Mouse (Mus musculus): ENCODE measurements at regions not wholly inside any gene's neighbourhood (a gene's known extent, or its start where the extent isn't known, plus 50 kb on each side); places are given as distances from the start of the nearest gene placed in this dataset.
"Not testable (repeated sequence)": the region's sequence is repeated elsewhere in the genome, so short reads cannot be mapped to it uniquely, and the experiment has no call there.

DNA sequence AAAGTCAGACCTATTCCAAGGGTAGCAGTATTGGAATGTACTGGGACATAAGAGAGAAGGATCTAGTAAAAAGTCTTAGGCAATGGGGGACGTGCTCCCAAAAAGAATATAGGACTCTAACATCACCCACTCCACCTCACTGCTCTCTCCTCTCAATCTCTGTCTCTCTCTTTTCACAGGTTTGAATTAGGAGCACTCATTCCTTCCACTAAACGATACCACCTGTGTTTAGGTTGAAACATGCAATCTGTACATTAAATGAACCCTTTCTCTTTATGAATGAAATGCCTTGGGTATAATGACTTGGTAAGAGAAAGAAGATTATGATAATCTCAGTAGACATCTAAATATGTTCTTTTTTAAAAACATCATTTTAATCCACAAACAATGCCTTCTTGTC lies 129.4 kb downstream of the Zpld1 start:
- DNase-seq (ENCODE audit: low spot score), result no peak

DNA sequence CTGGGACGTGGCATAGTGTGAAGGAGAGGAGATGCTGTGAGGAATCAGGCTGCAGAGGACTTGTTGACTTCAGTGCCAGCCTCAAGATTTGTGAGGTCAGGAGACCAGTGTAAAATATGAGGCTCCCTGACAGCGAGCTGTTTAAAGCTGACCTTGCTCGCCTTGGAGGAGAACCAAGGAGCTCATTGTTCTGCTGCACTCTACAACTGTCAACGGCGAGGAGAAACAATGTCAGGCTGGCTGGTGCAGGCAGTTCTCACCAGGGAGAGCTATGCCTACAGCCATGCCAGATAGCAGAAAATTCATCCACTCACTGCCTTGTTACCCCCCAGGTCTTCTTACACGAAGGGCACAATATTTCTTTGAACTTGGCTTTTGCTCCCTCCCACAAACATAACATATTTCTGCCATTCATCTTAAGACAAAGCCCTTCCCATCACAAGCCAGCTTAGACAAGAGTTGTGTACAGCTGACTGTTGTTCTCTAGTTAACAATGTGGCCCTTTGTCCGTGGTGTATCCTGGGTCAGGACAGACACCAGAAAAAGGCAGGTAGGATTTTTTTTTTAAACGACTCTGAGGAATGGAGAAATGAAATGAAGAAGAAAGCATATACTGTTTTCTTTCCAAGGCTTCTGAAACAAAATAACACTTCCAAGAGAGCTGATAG lies 131.5 kb downstream of the Zpld1 start:
- peak; percentile 37 for DNase-seq (ENCODE audit: low spot score)

DNA sequence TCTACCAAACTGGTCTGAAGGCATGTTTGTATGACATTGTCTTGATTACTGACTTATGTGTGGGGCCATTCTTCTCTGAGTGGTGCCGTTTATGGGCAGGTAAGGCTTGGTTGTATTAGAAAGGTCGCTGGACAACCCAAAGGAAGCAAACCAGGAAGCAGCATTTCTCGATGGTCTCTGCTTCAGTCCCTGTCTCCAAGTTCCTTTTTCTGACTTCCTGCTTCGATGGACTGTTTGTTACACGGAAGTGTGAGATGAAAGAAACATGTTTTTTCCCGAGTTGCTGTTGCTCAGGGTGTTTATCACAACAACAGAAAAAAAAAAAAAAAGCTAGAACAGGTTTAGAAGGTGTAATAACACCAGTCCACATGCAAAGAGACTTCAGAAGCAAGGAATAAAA lies 134.9 kb downstream of the Zpld1 start:
- no peak for DNase-seq (ENCODE audit: low spot score)

DNA sequence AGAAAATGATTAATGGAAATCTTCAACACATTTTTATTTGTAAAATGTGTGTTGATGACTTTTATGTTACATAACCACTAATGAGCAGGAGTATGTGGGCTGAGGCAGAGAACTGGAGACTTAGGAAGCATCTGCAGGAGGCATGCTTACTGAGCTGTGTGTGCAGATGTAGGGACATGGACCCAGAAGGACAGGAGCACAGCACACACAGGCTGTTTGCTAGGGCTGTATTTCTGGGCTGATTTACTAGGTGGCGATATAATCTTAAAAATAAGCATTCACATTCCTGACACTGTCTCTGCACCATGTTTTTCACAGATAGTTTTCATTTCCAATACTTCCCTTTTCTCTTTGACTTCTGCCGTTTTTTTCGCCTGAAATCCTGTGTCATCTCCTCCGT lies 146.1 kb downstream of the Zpld1 start:
- no peak for DNase-seq (ENCODE audit: low spot score)

DNA sequence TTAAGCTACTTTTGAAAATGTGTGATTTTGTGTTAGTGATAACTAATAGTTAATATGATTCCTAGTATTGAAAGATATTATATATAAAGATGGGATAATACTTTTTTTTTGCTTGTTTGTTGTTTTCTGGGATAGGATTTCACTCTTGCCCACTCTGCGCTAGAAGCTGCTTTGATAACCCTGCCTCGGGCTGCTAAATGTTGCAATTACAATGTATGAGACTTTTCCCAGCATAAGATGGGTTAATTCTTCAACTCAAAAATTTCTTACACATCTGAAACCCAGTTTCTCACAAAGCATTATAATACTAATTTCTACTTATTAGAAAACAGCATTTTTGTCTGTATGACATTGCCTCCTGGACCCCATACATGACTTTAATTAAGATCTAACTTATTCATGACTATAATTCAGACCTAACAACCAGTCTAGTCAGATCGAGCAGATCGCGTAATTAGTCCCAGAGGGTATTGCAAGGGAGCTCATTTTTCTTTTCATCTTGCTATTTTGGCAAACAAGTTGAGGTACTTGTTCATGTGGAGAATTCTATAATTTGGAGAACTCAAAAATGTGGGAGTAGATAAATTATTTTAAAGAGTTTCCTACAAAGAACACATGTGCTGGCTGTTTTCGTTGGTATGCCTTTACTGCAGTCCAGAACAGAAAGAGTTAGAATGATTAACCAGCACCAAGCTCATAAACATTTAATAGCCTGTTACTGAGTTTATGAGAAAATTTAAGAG lies 155.2 kb downstream of the Zpld1 start:
- DNase-seq (ENCODE audit: low spot score), result no peak

DNA sequence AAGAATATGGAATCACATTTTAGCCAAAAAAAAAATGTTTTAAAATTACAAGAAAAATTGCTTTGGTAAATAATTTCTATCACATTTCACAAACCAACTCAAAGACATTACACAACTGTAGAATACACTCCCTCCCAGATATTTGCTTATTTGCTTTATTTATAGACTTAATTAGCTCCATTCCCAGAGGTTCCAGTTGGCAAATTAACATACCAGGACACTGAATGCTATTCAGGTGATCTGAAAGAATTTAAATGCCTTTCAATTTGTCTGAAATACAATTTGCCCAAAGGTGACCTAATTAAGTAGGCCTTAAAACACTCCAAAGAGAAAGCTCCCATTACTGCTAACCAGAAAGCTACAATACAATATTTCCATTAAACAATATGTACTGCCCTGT lies 162.8 kb downstream of the Zpld1 start:
- no peak for DNase-seq (ENCODE audit: low spot score)

DNA sequence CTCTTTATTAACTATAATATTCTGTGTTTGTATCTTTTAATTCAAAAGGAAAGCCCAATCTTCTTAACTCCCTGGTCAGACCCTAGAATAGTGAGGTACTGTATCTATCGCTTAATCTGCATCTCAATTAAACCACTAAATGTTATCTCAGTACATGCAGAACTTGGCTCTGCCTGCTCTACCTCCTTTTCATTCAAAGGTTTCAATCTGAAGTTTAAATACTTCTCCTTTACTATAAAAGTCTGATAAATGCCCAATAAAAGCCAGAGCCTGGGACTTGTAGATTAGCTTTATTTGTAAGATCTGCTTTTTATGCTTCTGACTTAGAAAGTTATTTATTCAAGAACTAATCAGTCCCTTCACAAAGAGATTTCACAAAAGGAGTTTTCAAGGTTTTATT lies 200.1 kb downstream of the Zpld1 start:
- DNase-seq (ENCODE audit: low spot score), result no peak

DNA sequence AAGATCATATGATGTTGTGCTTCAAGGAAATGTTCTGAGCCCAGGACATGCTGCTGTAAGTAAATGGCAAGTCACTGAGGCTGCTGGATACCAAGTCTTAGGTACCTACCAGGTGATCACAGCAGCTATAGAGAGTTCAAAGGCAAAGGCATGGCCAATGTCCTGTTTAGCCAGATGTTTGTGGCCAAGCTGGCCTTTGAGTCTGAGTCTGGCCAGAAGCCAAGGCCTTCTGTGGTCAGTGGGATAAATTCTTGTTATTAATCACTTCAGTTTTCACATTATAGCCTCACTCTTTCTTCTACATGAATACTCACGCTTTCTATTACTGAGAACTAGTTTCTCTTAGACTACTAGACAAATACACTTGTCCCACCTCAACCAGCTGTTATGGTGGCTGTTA lies 210.3 kb downstream of the Zpld1 start:
- DNase-seq (ENCODE audit: low spot score), result no peak

DNA sequence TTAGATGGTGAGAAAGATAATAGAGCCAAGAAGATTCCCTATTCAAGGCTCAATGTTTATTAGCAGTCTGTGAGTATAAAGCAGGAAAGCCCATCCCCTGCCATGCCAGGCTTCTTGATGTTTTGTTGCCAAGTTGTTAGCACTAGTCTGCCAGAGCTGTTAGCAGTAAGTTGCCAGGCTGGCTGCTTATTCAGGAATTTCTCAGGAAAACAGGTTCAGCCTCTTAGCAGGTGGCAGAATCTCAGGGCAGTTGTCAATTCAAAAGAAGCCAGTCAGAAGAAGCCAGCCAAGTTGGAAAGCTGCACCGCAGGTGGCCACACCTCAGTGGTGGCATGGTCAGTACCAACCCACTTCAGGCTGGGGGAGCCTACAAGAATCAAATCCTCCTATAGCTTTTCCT lies 221.6 kb downstream of the Zpld1 start:
- no peak for DNase-seq (ENCODE audit: low spot score)

DNA sequence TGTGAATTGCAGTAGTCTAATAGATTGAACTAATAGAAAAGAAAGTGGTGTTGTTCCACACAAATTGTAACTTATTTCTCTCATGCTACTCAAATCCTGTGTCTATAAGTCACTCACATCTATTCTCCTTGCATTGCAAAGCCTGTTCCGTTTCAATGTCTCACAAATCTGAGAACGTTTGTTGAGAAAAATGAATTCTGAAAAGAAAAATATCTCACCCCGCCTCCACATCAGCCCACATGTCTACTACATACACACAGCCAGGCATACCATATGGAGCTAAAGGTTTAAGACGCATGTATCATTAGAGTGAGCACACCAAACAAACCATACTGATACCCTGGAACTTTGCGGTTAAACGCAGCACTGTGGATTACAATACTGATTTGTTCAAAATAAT lies 258.0 kb downstream of the Zpld1 start:
- no peak for DNase-seq (ENCODE audit: low spot score)

DNA sequence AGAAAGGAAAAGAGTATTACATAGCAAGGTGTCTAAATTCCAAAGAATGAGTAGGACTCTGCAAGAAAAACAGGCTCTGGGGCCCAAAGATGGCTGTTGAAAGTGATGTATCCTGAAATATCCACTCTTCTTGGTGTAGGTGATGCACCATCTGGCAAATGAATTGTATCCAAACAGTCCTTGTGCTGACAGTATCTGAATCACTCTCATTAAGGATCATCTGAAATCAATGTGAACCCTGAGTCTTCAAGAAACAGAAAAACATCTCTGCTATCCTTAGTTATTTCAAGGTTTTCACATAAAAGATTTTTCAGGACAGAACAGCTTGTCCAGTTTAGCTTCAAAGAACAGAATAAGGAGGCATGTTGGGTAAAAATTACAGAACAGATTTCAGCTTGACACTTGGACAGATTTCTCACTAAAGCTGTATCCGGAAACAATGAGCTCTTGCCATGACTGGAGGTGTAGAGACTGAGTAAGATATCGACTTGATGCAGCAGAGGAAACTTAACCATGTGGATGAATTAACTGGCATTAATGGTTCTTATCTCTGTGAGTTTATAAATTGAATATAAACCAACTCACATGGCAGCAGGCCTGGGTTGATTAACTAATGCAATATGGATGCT lies 296.0 kb downstream of the Zpld1 start:
- DNase-seq (ENCODE audit: low spot score), result no peak

DNA sequence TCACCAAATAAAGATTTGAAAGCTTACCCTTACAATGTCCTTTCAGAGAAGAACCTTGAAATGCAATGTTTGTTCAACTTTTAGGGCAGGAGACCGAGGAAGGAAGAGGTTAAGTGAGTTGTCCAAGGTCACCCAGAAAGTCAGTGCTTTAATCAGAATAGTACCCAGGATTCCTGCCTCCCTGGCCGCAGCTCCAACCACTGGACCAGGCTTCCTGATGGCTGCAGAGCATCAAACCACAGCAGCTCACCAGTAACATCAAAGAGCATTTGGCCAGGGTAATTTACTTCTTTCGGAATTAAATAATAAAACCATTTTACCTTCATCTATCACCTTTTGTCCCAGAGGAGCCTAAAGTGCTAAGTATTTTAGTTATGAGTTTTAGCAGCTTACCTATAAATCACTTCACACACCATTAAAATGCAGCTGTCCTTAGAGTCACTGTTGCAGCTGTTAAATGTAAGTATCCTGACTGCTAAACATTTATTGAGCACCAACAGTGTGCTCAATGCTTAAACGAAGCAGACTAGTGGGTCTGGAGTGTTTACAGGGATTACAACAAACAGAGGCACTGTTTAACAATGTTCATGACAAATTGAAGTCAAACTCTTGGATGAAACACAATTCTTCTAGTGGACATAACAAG lies 306.1 kb downstream of the Zpld1 start:
- no peak for DNase-seq (ENCODE audit: low spot score)

DNA sequence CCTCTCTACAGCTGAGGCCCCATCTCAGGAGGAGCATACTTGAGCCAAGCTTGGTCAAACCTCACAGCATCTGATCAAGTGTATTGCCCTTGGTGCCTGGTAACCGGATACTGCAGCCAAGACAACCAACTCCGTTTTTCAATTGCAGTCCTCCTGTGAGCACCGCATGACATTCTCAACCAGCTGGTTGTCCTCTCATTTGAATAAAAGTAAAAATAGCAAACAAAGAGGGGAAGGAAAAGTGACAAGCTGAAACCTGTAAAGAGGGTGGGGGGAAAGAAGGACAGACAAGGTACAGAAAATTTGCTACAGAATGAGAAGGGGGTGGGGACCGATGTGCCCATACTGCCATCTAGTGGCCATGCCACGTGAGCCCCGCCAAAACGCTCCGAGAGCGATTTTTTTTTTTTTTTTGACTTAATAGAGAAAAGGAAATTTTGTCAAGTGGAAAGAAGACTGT lies 314.0 kb downstream of the Zpld1 start:
- DNase-seq (ENCODE audit: low spot score), result peak; percentile 74

DNA sequence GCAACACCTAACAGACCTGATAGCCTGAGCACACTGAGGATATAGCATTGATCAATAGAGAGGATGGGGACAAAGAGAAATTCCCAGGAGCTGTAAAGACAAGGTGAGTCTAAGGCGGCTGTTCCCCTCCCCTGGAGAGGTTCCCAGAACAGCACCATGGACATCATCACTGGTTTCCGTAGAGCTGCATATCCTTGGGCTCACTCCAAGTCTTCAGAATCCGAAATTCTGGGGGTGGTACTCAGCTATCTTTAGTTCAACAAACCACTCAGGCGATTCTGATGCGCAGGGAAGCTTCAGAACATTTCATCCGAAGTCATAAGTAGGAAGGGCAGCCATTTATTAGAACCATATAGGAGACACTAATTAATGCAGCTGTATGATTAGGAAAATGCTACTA lies 327.4 kb downstream of the Zpld1 start:
- no peak for DNase-seq (ENCODE audit: low spot score)

DNA sequence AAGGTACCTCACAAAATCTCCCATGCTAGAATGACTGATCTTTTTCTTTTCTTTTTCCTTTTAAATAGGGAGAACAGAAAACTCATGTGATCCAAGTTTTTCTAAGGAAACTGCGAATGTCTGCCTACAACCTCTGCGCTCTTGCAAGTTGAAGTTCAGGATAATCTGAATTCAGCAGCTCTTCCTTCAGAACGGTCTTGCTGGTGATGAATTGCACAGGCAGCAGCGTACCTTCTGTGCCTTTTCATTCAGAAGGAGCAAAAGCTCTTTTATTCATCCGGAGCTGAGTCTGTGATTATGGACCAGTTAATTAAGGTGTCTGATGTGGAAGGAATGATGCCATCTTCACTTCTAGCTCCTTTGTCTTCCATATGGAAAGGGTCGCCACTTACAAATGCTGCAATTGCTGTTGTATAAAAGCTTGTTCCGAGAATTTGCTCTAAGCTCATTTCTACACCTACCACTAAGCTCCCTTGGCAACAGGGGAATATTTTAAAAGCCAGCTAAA lies 353.9 kb downstream of the Zpld1 start:
- no peak for DNase-seq (ENCODE audit: low spot score)

DNA sequence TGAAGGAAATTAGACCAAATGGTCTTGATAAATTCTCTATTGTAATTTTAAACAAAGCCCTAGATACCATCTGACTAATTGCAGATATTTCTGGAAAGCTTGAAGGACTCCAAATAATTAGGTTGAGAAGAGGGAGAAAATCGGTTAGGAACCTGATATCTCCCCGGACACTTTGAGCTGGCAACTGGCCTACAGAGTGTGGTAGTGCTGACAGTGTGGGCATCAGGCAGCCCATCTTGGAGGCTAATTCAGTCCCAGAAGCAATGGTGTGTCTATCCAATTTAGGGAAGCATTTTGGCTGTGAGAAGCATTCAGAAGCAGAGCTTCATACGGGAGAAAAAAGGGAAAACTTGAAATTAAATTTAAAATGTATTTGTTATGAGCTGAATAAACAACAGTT lies 369.5 kb downstream of the Zpld1 start:
- no peak for DNase-seq (ENCODE audit: low spot score)

DNA sequence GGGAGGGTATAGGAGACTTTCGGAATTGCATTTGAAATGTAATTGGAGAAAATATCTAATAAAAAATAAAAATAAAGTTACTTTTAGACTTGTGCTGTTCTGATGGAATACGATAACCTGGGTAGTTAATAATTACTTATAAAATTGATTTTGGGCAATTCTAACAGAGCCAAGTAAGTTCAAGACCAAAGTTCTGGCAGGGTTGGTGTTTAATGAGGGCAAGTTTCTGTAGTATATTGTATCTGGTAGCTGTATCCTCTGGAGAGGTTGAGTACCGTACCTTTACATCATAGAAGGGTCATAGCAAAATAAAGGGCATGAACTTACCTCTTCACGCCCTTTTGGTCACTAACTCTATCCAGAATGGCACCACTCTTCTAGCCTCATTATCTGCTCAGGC lies 394.9 kb downstream of the Zpld1 start:
- no peak for DNase-seq (ENCODE audit: low spot score)

DNA sequence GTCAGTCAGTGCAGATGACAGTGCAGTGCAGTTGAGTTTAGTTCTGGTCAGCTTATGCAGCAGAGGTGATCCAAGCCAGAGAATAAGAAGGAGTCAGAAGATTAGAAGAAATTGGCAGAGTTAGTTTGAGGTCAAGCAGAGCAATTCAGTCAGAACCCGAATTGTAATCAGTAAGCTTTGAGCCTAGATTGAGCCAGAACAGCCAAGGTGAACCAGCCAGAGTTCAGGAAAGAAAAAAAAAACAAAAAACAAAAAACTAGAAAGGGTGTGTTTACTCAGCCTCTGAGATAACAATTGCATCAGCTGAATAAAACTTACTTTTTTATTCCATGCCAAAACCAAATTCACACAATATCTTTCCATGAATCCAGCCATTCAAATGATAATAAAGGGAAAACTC lies 396.3 kb downstream of the Zpld1 start:
- no peak for DNase-seq (ENCODE audit: low spot score)

DNA sequence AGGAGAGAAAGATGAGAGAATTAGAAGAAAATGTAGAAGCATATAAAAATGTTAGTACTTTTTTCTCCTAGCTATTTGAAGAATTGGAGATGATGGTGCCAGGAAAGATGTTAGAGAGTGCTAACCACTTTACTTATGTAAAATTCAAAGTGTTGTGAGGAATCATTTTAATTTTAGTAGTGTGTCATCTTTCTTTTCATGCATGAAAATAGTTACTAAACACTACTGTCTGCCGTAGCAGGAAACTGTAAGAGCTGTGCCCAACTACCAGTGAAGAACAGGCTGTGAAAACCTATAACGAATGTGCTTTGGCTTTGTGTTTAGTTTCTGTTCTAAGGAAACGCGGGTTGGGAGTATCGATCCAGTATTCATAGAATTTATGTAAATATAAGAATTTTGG lies 403.1 kb downstream of the Zpld1 start:
- DNase-seq (ENCODE audit: low spot score), result no peak

DNA sequence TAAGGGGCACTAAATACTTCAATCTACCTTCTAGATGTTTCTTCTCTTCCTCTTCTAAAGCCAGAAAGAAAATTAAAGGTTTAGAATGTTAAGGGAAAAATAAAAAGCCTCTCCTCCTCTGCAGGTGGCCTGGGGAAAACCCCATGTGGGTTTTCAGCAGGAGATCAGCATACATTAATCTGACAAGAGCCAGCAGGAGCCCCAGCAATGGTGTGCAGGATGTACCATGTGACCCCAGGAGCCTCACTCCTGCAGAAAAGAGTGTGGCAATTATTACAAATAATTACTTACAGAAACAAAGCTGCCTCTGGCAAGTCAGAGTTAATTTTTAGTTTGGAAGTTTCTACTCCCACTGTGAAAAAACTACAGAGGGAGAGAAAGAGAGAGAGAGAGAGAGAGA lies 440.4 kb downstream of the Zpld1 start:
- no peak for DNase-seq (ENCODE audit: low spot score)

DNA sequence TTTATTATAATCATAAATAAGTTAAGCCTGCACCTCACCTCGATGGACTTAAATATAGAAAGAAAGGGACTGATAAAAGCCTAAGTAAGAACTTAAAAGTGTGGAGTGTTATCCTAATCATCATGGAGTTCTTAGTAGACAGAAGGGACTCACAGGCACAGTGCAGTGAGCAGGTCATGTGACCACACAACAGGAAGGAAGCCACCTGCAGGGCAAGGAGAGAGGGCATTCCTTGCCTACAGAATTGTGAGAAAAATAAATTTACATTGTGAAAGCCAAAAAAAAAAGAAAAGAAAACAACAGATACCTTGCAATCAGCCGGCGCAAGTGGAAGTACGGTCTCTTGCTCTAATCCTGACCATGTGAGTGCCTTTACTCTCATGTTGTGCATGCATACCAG lies 454.8 kb downstream of the Zpld1 start:
- not testable (repeated sequence) for DNase-seq (ENCODE audit: low spot score)
